Mouse (Mus musculus) embryo, embryonic 10 days (tissue): ENCODE results near the gene Asic2.
"Not testable (repeated sequence)": the region's sequence is repeated elsewhere in the genome, so short reads cannot be mapped to it uniquely, and the experiment has no call there.

Source experiments
- DNase-seq: peaks from one replicate; pipeline ENCODE4 v3.0.0-alpha.2; 2015; ENCODE audit warnings: low spot score

Asic2 gene

GRCm38 (mm10) chr11:81426857-81427256, 541.4 kb downstream of the Asic2 start:
- no peak for DNase-seq

- no peak for DNase-seq
Observed at GRCm38 (mm10) chr11:81419112-81419511, 549.1 kb downstream of the Asic2 start.

- no peak for DNase-seq
Observed at GRCm38 (mm10) chr11:81418027-81418426, 550.2 kb downstream of the Asic2 start.

- DNase-seq = no peak
Observed at GRCm38 (mm10) chr11:81416319-81416718, 551.9 kb downstream of the Asic2 start.

GRCm38 (mm10) chr11:81414596-81414995, 553.7 kb downstream of the Asic2 start:
- DNase-seq = no peak

GRCm38 (mm10) chr11:81411251-81411650, 557.0 kb downstream of the Asic2 start:
- no peak for DNase-seq

GRCm38 (mm10) chr11:81405951-81406350, 562.3 kb downstream of the Asic2 start:
- no peak for DNase-seq

GRCm38 (mm10) chr11:81402263-81402662, 566.0 kb downstream of the Asic2 start:
- no peak for DNase-seq

- DNase-seq = peak; percentile 9
Observed at GRCm38 (mm10) chr11:81392855-81393254, 575.4 kb downstream of the Asic2 start.

GRCm38 (mm10) chr11:81386185-81386584, 582.1 kb downstream of the Asic2 start:
- no peak for DNase-seq

GRCm38 (mm10) chr11:81385547-81385946, 582.7 kb downstream of the Asic2 start:
- no peak for DNase-seq

GRCm38 (mm10) chr11:81374841-81375240, 593.4 kb downstream of the Asic2 start:
- DNase-seq = peak; percentile 69

GRCm38 (mm10) chr11:81374003-81374710, 594.1 kb downstream of the Asic2 start:
- no peak for DNase-seq

- DNase-seq = no peak
Observed at GRCm38 (mm10) chr11:81371545-81371944, 596.7 kb downstream of the Asic2 start.

- no peak for DNase-seq
Observed at GRCm38 (mm10) chr11:81370426-81370810, 597.8 kb downstream of the Asic2 start.

GRCm38 (mm10) chr11:81369497-81370425, 598.5 kb downstream of the Asic2 start:
- peak; percentile 74 for DNase-seq

GRCm38 (mm10) chr11:81364442-81364841, 603.8 kb downstream of the Asic2 start:
- no peak for DNase-seq

GRCm38 (mm10) chr11:81362461-81362860, 605.8 kb downstream of the Asic2 start:
- no peak for DNase-seq

- DNase-seq = no peak
Observed at GRCm38 (mm10) chr11:81361040-81361439, 607.2 kb downstream of the Asic2 start.

GRCm38 (mm10) chr11:81350498-81350897, 617.8 kb downstream of the Asic2 start:
- DNase-seq = not testable (repeated sequence)

- no peak for DNase-seq
Observed at GRCm38 (mm10) chr11:81331977-81332376, 636.3 kb downstream of the Asic2 start.

- no peak for DNase-seq
Observed at GRCm38 (mm10) chr11:81330982-81331381, 637.3 kb downstream of the Asic2 start.

- DNase-seq = no peak
Observed at GRCm38 (mm10) chr11:81328088-81328487, 640.2 kb downstream of the Asic2 start.
